Mouse (Mus musculus) monocyte, adult 5-6 weeks (primary cell): ENCODE results near the gene Kansl2. TPM values are rescaled to one million over a fixed set of nuclear protein-coding genes. Genes with fewer than 3 reads are reported as not detected.

Experiments used
- ATAC-seq: fragments of 153-309, 156-312 bp; replicated peaks from 2 replicates; pipeline ENCODE4 v1.8.0; 2017; ENCODE audit warnings: mild to moderate bottlenecking; ENCODE audit not compliant: low TSS enrichment, insufficient number of reproducible peaks, severe bottlenecking, poor library complexity, low FRiP score
- total RNA-seq: library from RNA; stranded (forward); fragments of 200-1000, 200-491, 200-594 nt; gene quantifications from 3 replicates; pipeline ENCODE4 v1.2.3, GENCODE M21; 2017

Kansl2 gene
- 35.4 to 46.2 TPM (median 40.6 TPM) in 3 replicates for total RNA-seq

DNA sequence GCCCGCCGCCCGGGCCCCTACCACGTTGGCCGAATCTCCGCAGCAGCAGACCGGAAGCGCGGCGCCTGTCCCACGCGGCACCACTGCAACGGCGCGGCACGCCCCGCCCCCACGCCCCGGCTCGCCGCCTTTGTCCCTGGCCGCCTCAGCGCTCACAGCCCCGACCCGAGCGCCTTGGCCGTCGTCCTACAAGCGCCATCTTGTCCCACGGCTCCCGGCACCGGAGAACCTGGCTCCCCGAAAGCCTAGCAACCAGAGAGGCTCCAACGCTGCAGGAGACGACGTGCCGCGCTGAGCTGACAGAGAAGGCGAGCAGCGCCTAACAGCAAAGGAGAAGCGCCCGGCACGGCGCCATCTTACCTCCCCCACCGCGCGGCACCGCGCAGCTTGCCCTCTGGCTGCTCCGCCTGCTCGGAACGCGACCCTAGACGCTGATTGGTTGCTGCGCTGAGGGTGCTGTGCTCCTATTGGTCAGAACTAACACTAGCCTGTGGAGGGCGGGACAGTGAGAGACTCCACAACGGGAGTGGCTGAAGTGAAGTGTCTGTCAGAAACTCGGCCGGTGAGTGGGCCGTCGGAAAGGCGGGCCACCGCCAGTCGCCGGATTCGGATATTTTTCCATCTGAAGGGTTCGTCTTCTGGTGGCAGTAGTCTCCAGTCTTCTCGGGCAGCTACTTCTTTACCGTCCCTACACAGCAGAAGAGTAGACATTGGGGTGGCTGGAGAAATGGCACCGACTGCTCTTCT lies at the start of gene Kansl2:
Gene Kansl2, minus strand, starts transcription at position 384 of the 747 bp plus-strand sequence.
- peak; percentile 99 for ATAC-seq

DNA sequence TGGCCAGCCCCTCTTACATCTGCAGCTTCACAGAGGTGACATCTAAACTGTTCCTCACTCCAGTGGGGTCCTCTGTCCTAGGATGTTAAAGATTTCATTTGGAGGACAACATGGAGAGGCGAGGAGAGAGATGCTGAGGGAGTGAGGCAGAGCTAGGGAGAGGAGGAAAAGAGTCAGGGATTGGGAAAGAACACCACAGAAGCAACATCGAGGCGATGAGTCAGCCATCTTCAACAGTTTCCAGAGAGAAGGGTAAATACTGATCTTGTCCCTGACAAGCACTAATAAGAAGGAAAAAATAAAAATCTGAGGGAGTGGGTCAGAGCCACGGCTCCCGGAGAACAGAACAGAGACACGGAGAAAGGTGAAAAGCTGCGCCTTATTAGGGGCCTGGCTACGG lies 48.9 kb upstream of the Kansl2 start:
- no peak for ATAC-seq

DNA sequence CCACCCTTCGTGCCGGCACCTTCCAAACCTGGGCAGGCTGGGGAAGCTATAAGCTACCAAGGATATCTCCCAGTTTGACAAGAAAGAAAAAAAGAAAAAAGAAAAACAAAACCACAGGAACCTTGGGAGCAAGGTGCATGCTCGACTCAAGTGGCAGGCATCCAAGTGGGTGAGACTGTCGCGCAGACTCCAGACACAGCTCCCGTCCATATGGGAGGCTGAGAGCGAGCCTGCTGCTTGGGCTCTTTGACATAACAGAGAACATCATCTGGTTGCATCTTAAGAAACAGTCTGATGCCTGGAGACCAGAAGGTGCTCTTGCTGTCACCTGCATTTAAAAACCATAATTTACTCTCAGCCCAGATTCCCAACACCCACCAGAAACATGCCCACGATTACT lies 48.3 kb upstream of the Kansl2 start:
- ATAC-seq = no peak

DNA sequence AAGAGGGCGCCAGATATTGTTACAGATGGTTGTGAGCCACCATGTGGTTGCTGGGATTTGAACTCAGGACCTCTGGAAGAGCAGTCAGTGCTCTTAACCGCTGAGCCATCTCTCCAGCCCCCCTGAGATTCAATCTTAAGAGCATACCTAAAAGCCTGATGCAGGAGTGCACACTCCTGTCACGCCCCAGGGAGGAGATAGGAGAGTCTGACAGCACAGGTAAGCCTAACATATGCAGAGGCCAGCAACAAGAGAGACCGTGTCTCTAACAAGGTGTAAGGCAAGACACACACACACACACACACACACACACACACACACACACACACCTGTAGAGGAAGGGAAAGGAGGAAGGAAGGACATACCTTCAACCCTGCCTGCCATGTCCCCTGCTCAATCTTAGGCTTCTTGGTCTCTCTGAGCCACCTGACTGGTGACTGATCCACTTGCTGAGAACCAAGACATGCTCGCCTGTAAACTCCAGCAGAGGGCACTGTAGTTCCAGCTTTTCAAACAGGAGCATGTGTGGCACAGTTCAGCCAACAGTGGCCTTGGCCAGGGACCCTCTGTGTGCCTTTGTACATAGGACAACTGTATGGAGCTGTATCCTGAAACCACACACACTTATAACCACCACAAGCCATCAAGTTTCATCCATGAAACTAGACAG lies 45.9 kb upstream of the Kansl2 start:
- 0 out of 2 replicates have a peak, but pooled peaks have one; percentile 27 for ATAC-seq

DNA sequence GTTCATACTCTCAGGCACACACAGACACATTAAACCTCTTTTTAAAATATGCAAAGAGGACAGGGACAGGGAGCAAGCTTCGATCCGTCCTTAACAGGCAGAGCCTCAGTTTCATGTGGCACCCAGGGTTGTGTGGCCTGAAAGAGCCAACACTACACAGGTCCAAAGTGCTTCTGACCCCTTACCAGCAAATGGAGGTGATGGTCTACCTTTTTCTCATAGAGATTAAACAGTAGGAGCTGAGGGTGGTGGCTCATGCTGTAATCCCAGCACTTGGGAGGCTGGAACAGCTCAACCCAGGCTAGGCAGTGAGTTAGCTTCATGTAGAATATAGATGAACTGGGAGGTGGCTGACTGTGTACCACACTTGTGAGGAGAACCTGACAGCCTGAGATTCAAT lies 45.2 kb upstream of the Kansl2 start:
- no peak for ATAC-seq

DNA sequence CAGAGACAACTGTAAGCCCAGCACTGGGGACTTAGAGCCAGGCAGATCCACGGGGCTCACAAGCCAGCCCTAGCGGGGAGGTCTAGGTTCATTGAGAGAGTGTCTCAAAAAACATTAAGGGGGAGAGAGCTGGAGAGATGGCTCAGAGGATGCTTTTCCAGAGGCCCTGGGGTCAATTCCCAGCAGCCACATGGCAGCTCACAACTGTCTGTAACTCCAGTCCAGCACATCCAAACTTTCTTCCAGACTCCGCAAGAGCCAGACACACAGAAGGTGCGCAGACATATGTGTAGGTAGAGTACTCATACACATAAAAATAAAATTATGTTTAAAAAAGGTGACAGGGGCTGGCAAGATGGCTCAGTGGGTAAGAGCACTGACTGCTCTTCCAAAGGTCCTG lies 39.2 kb upstream of the Kansl2 start:
- ATAC-seq = no peak

DNA sequence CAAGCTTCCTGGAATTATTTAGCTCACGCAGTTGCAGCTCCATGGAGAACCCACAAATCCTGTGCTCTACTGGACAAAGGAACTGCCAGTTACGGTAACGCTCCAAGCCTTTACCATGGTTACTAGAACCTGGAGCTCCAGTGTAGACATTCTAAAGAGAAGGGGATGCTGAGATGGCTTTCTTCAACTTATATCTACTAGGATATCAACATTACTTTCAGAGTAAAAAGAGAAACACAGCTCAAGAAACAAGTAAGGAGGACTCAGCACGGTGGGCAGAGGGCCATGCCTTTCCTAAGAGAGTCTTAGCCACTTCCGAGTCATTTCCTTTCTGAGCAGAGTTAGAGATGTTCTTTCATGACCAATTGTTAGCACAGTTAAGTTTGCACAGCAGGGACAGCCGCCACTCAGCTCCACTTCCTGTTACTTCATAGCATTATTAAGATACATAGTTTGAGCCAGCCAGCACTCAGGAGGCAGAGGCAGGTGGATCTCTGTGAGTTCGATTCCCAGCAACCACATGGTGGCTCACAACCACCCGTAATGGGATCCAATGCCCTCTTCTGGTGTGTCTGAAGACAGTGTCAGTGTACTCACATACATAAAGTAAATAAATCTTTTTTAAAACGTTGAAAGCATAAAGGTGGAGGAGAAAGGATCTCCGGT lies 36.9 kb upstream of the Kansl2 start, which contains the start of the genes Ccnt1 and 4930415O20Rik:
Gene Ccnt1, minus strand, starts transcription at position 51 of the 666 bp plus-strand sequence.
Gene 4930415O20Rik, plus strand, starts transcription at position 132 of the 666 bp plus-strand sequence.
- ATAC-seq = no peak

DNA sequence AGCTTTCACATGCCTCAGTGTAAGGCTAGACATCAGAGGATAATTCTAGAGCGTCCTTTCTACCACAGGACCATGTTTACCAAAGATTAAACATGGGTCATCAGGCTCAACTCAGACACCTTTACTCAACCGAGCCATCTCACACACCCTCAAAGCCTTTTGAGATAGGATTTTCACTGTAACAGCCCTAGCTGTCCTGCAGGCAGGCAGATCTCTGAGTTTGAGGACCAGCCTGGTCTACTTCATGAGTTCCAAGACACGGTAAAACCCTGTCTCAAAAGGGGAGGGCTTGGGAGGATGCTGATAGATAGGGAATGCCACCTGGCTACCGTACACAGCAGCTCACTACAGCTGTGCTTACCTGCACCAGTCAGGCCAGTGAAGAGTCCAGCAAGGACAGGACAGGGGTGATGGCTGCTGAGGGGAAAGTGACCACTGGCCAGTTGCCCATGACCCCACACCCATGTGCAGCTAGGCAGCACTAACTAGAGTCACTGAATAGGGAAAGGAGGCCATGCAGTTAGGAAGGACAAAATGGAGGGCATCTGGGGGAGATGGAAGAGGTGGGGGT lies 35.8 kb upstream of the Kansl2 start:
- no peak for ATAC-seq

DNA sequence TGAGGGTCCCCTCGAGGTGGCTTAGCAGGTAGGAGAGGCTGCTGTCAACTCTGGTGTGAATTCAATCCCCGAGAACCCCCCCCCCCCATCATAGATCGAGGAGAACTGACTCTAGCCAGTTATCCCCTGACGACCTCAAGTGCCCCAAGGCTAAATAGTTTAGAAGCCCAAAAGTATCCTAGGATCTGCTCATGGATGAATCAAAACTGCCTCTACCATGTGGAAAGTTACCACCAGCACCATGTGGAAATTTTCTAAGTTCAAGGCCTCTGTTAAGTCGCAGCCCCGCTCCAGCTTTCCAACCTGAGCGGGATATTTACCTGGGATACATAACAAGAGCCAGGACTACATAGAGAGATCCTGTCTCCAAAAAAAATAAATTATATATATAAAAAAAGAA lies 35.2 kb upstream of the Kansl2 start:
- ATAC-seq = no peak

DNA sequence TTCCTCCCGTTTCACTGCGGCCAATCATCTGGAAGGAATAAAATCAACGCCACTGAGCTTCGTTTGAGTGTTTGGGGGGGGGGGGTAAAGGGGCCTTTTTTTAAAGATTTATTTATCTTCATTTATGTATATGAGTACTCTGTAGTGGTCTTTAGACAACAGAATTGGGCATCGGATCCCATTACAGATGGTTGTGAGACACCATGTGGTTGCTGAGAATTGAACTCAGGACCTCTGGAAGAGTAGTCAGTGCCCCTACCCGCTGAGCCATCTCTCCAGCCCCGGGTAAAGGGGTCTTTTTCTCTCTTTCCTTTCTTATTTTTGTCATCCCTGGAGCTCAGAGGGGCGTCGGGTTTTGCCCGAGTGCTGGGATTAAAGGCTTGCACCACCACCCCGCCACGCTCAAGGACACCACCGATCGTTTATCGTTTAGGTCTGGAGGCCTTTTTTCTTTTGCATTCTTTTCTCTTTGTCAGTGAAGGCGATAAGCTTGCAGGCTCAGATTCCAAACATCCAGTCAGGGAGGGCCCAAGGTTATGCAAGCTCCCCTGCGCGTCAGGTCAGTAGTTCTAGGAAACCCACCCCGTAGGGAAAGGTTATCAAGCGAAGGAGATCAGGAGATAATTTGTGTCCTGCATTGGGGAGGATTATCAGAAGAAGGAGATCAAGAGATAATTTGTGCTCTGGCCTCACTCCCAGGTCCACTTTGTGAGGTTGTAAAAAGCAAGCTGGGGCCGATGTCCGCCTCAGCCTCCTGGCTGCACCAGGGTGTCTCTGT lies 34.4 kb upstream of the Kansl2 start:
- ATAC-seq = no peak

DNA sequence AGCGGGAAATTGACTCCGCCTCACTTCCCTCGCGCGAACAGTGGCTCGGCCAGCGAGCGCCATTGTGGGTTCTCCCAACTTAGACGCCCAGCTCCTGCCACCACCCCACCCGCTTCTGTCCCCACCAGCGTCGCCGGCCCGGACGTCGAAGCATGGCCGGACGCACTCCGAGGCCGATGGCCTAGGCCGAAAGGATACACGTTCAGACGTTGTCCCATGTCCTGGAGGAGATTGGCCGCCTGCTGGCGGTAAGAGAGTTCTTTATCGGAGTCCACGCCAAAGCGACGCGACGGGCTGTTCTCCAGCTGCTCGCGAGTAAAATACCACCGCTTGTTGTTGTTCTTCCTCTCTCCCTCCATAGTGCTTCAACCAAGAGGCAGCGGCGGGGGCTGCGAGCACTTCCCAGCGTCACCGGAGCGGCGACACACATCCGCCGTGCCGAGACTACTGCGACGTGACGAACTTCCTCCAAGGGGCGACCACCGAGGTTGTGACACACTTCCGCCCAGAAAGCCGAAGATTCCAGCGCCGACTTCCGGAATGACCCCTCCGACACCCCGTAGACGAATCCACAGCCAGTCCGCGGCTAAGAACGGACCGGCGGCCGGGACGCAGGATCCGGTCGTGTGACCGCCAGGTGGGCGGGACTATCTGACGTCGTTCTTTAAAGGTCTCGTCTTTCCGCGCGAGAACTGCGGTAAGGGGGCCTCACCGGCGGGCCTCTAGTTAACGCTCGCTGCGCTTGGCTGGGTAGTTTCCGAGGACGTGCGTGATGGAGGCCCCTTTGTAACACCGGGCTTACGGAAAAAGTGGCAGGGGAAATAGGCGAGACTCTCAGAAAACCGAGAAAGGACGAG lies 33.4 kb upstream of the Kansl2 start:
- ATAC-seq = peak; percentile 91

DNA sequence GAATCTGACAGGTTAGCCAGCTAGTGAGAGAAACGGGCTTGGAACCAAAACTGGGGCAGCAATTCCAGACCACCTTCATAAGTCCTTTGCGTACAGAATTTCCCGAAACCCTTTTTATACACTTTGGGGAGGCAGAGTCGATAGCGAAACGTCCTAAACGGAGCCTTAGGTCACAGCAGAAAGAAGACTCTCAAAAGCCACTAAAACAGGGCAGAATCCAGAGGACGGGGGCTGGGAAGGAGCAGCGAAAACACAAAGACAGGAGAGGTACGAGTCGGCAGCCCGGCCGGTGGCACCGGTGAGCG lies 32.9 kb upstream of the Kansl2 start:
- no peak; the same call in 1 of the 2 replicates for ATAC-seq

DNA sequence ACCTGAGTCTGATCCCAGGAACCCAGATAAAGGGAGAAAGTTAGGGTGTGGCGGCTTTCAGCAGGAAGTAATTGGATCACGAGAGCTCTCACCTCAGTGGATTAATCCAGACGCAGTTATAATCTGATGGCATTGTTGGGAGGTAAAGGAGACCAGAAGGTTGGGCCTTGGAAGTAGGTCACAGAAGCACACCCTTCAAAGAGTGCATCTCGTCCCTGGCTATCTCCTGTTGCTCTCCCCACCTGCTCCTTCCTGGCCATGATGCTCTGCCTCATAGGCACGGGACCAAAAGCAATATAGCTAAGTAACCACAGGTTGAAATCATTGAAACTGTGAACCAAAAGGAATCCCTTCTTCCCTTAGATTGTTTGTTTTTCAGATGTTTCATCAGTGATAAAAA lies 23.1 kb upstream of the Kansl2 start:
- ATAC-seq = no peak

DNA sequence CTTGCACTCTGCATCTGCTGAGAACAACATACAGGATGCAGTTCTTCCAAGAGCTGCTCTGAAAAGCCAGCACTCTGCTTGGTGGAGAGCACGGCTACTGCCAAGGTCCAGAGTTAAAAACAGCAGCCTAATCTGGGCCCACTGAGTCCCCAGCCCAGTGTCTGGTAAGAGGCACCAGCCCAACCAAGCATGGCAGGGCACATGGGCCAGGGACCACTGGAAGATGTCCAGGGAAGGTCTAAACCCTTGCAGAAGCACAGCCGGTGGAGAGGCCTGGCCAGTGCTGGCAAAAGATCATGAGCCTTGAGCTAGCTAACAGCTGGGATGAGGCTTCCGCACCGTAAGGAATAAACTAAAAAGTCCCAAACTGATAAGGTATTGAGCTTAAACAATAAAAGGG lies 21.8 kb upstream of the Kansl2 start:
- no peak for ATAC-seq

DNA sequence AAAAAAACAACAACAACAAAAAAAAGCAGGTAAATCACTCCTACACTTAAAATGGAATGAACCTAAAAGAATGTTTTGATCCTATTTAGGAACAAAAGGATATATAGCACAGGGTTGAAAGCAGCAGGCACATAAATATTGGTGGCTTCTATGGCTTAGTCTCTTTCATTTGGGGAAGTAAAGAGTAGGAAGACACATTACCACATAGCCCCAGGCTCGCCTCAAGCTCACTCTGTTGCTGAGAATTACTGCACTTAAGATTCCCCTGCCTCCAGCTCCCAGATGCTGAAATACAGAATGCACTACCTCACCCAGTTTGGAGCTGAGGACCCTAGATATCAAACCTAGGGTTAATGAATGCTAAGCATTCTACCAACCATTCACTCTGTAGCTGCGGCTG lies 18.7 kb upstream of the Kansl2 start:
- no peak for ATAC-seq

DNA sequence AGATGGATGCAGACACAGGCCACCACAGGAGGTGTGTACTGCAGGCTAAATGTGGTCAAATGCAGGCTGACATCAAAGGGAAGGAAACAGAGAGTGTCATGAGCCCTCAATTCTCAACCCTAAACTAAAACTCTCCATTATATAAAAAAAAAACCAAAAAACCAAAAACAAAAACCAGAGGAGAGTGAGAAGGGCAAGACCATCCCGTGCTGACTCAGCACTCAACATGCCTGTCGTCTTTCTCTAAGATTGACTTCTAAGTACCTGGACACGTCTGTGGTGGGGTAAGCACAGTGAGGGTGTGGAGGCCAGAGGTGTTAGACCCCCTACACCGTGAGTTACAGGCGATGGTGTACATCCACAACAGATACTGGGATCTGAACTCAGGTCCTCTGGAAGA lies 12.8 kb upstream of the Kansl2 start:
- ATAC-seq = no peak

DNA sequence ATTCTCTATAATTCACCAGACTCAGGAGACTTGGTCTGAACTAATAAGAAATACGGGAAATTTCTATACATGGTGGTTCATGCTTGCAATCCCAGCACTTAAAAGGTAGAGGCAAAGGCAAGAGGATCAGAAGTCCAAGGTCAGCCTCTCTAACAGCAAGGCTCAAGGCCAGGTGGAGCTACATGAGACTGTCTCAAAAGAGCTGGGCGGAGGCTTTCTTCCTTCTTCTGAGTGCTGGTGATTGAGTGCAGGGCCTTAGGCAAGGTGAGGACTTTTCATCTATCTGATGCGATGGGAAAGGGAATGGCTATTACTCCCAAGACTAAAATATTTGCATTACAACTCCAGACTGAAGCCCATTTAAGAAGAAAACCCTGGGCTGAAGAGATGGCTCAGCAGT lies 11.1 kb upstream of the Kansl2 start:
- no peak for ATAC-seq

DNA sequence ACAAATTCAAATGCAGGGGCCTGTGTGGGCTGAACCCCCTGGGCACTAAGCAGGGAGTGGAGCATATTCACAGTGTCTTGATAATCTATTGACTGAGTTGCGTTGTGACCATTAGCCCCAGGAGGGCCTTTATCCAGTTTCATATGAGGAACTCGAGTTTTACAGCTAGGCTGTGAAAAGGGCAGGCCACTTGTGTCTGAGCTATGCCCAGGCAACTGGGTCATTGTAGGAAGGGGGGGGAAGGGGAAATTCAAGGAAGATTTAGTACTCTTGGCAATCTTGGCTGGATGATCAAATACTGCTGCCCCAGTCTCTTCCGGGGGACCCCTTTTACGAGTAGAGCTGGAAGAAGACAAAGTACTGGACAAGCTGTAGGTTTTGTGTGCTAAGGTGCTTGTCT lies 9.3 kb upstream of the Kansl2 start:
- no peak for ATAC-seq
